25 mouse cellular contexts compared by ENCODE assay signal in the genomic region with DNA sequence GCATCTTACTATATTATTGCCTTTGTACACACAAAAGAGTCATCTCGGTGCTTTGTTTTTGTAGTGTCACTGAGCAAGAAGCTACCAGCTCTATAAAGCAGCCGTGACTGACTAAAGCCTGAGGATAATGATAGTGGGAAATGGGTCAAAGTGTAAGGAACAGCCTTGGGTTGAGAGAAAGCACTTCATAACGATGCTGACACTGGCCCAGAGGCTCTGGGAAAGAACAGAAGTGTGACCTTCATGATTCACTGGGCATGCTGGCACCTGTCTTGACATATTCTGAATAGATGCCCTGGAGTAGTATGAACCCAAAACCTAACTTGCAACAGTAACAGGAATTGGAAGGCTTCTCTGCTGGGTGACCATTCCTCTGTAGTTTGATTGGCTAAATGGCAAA.
DNase-seq lines count a peak whose midpoint lies in the region; ATAC-seq and TF ChIP-seq lines count a peak whose summit lies in the region.
"Had no signal": no experiment of that assay in that cellular context is flagged by ENCODE, and none has a peak within 500 bp of the region (broad histone marks: within the 10 kb centered on the region; RNA-seq: fewer than 3 reads in every experiment).

No protein-coding gene starts in this region.

- 55% methylated on average over 3 of the region's 3 CpGs for WGBS in hindbrain, postnatal 0 days
- 74% methylated on average over 3 of the region's 3 CpGs for WGBS in hindbrain, embryonic 10.5 days
- WGBS in heart, embryonic 12.5 days = 71% methylated on average over 3 of the region's 3 CpGs

- no peak for TF ChIP-seq CTCF in hindbrain, postnatal 0 days (IDR thresholded peaks at IDR 0.05; ENCODE audit: low read depth)

- H3K4me2 ChIP-seq in hindbrain, postnatal 0 days (ENCODE audit: low read depth, low read length) = no peak overlapping the region
- no peak overlapping the region for H3K4me2 ChIP-seq in heart, embryonic 12.5 days
- H3K4me2 ChIP-seq: hindbrain, embryonic 15.5 days; kidney, embryonic 15.5 days; liver, embryonic 15.5 days; lung, embryonic 15.5 days; neural tube, embryonic 12.5 days had no signal

- no peaks in the 10 kb centered on the region for H3K27me3 ChIP-seq in hindbrain, postnatal 0 days (ENCODE audit: insufficient read depth, low read length)
- H3K27me3 ChIP-seq in hindbrain, embryonic 10.5 days (ENCODE audit: insufficient read depth, poor library complexity, severe bottlenecking) = no peaks in the 10 kb centered on the region
- no peaks in the 10 kb centered on the region for H3K27me3 ChIP-seq in heart, embryonic 12.5 days (replicated peaks)
- H3K27me3 ChIP-seq: hindbrain, embryonic 15.5 days; kidney, embryonic 15.5 days; liver, embryonic 15.5 days; lung, embryonic 15.5 days; megakaryocyte, embryonic 14.5 days; neural tube, embryonic 12.5 days had no signal

- H3K36me3 ChIP-seq in hindbrain, postnatal 0 days (ENCODE audit: insufficient read depth, low read length) = no peaks in the 10 kb centered on the region
- no peaks in the 10 kb centered on the region for H3K36me3 ChIP-seq in hindbrain, embryonic 10.5 days
- no peaks in the 10 kb centered on the region for H3K36me3 ChIP-seq in heart, embryonic 12.5 days
- H3K36me3 ChIP-seq: forebrain, embryonic 10.5 days; hindbrain, embryonic 15.5 days; kidney, embryonic 15.5 days; limb, embryonic 10.5 days; liver, embryonic 15.5 days; lung, embryonic 15.5 days; neural tube, embryonic 12.5 days had no signal

- no peak overlapping the region for H3K4me3 ChIP-seq in hindbrain, postnatal 0 days (ENCODE audit: low read length)
- no peak overlapping the region for H3K4me3 ChIP-seq in hindbrain, embryonic 10.5 days
- H3K4me3 ChIP-seq in heart, embryonic 12.5 days = no peak overlapping the region
- H3K4me3 ChIP-seq: forebrain, embryonic 10.5 days; hindbrain, embryonic 15.5 days; kidney, embryonic 15.5 days; limb, embryonic 10.5 days; liver, embryonic 15.5 days; lung, embryonic 15.5 days; megakaryocyte, embryonic 14.5 days; neural tube, embryonic 12.5 days had no signal

- no peak for DNase-seq in hindbrain, postnatal 0 days (ENCODE audit: low spot score)
- DNase-seq in hindbrain, embryonic 10.5 days (ENCODE audit: low spot score) = no peak
- DNase-seq in adrenal gland, postnatal 10 days = peak; percentile 23
- DNase-seq in adrenal gland, postnatal 36 days = peak; percentile 8 to 27
- peak; percentile 55 for DNase-seq in retina, postnatal 1 day
- DNase-seq in gastrocnemius, adult 18-20 months (ENCODE audit: low spot score) = no peak
- DNase-seq: cerebellum, adult 18-20 months; cerebellum, postnatal 36 days; heart, postnatal 4 days; layer of hippocampus, adult 9-11 months; liver; lung, postnatal 36 days; midbrain, embryonic 14.5 days; thymus, postnatal 14 days had no signal

- H3K27ac ChIP-seq in hindbrain, postnatal 0 days = no peak overlapping the region
- no peak overlapping the region for H3K27ac ChIP-seq in hindbrain, embryonic 10.5 days
- H3K27ac ChIP-seq in heart, embryonic 12.5 days (ENCODE audit: poor library complexity, severe bottlenecking) = no peak overlapping the region
- H3K27ac ChIP-seq: forebrain, embryonic 10.5 days; hindbrain, embryonic 15.5 days; kidney, embryonic 15.5 days; limb, embryonic 10.5 days; liver, embryonic 15.5 days; lung, embryonic 15.5 days; neural tube, embryonic 12.5 days had no signal

- no peaks in the 10 kb centered on the region for H3K9me3 ChIP-seq in hindbrain, postnatal 0 days (ENCODE audit: low read length)
- no peaks in the 10 kb centered on the region for H3K9me3 ChIP-seq in hindbrain, embryonic 10.5 days
- H3K9me3 ChIP-seq in heart, embryonic 12.5 days (replicated peaks) = no peaks in the 10 kb centered on the region
- H3K9me3 ChIP-seq: forebrain, embryonic 10.5 days; hindbrain, embryonic 15.5 days; kidney, embryonic 15.5 days; limb, embryonic 10.5 days; liver, embryonic 15.5 days; lung, embryonic 15.5 days; megakaryocyte, embryonic 14.5 days; neural tube, embryonic 12.5 days had no signal

- ATAC-seq in hindbrain, postnatal 0 days = peak; percentile 40; the same call in 1 of the 2 replicates
- no peak for ATAC-seq in heart, embryonic 12.5 days (ENCODE audit: insufficient number of reproducible peaks, low FRiP score)
- ATAC-seq: forebrain, embryonic 16.5 days; intestine, embryonic 16.5 days had no signal

- H3K9ac ChIP-seq in hindbrain, postnatal 0 days (replicated peaks; ENCODE audit: low read length) = no peak overlapping the region
- H3K9ac ChIP-seq in heart, embryonic 12.5 days = no peak overlapping the region
- H3K9ac ChIP-seq: hindbrain, embryonic 15.5 days; kidney, embryonic 15.5 days; liver, embryonic 15.5 days; lung, embryonic 15.5 days; neural tube, embryonic 12.5 days had no signal

- H3K4me1 ChIP-seq in hindbrain, postnatal 0 days (ENCODE audit: insufficient read depth, low read length) = no peaks in the 10 kb centered on the region
- H3K4me1 ChIP-seq in hindbrain, embryonic 10.5 days (replicated peaks) = no peaks in the 10 kb centered on the region
- no peaks in the 10 kb centered on the region for H3K4me1 ChIP-seq in heart, embryonic 12.5 days (replicated peaks)
- H3K4me1 ChIP-seq: forebrain, embryonic 10.5 days; hindbrain, embryonic 15.5 days; kidney, embryonic 15.5 days; limb, embryonic 10.5 days; liver, embryonic 15.5 days; lung, embryonic 15.5 days; megakaryocyte, embryonic 14.5 days; neural tube, embryonic 12.5 days had no signal

Comparison
In these comparisons a context has a peak if more than half of its experiments do, and no peak if none do; other contexts are left out.
1. DNase-seq: peak in adrenal gland, postnatal 10 days (single experiment), adrenal gland, postnatal 36 days (2 of 2) and retina, postnatal 1 day (single experiment); none in hindbrain, postnatal 0 days (single experiment), hindbrain, embryonic 10.5 days (single experiment) and gastrocnemius, adult 18-20 months (single experiment).